Mouse (Mus musculus): ENCODE data around the gene P2rx7. TPM values are rescaled to one million over a fixed set of nuclear protein-coding genes. Genes with fewer than 3 reads are reported as not detected.
A peak's percentile ranks its signal among the peaks of the same experiment; 100 is the strongest.

P2rx7 gene
- polyA plus RNA-seq, 1 experiment from 2014 or later, result 2.3 TPM

DNA sequence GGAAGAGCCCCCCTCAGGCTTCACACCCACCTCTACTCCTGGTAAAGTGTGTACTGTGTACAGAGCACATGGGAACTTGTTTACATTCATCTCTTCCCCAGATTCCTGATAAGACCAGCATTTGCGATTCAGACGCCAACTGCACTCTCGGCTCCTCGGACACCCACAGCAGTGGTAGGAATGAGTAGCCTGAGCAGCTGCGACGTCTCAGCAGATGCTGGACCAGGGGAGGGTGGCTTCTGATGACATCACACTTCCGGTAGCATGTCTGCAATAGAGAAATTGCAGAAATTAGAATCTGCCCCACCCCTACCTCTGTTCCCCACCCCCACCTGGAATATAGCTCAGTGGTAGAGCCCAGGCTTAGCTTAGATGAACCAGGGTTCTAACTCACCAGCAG lies 74.7 kb downstream of the P2rx7 start:
- Histone ChIP-seq H3K9me3 (ENCODE audit: control insufficient read depth, low read length) (no peaks in the 10 kb centered on the region), H3K4me1 (ENCODE audit: control insufficient read depth, insufficient read depth, low read length) (no peaks in the 10 kb centered on the region), H3K4me2 (ENCODE audit: low read depth, low read length) (no peak overlapping the region), H3K27me3 (replicated peaks; ENCODE audit: control insufficient read depth, insufficient read depth, low read length) (no peaks in the 10 kb centered on the region), H3K4me3 (ENCODE audit: low read depth, low read length) (no peak overlapping the region), H3K36me3 (ENCODE audit: control insufficient read depth, insufficient read depth, low read length) (no peaks in the 10 kb centered on the region), H3K27ac (replicated peaks; ENCODE audit: low read depth, low read length) (no peak overlapping the region), H3K9ac (ENCODE audit: low read depth, low read length) (no peak overlapping the region)
- WGBS, result 67% methylated on average over 7 of the region's 7 CpGs
- no peak for ATAC-seq (ENCODE audit: low read depth)
- peak; percentile 33 for DNase-seq (ENCODE audit: low spot score)

DNA sequence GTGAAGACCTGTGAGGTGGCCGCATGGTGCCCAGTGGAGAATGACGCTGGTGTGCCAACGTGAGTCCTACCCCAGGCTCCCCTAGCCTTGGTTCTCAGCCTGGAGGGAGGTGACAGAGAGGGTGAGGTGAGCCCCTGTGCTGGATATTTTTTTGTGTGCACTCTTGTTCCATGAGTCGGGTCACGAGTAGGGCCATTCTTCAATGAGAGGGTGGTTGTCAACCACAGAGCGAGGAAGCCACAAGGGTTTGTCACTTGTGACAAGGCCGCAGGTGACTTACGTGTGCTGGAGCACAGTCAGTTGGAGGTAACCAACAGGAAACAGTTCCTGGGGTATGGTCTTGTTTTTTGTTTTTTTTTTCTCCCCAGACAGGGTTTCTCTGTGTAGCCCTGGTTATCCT lies 75.5 kb downstream of the P2rx7 start:
- no peaks in the 10 kb centered on the region for H3K9me3 ChIP-seq (ENCODE audit: control insufficient read depth, low read length)
- WGBS, result 93% methylated on average over 8 of the region's 8 CpGs

DNA sequence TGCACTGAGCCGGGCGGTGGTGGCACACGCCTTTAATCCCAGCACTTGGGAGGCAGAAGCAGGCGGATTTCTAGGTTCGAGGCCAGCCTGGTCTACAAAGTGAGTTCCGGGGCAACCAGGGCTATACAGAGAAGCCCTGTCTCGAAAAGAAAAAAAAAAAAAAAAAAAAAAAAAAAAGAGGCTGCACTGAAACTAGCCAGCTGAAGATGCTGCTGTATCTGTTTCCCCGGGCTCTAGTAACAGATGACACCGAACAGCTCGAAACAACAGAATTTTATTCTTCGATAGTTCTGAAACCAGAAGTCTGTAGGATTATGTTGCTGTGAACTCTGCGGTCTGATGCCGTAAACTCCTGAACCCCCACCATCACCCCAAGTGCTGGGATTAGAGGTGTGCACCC lies 81.7 kb downstream of the P2rx7 start:
- Histone ChIP-seq H3K9me3 (ENCODE audit: control insufficient read depth, low read length) (no peaks in the 10 kb centered on the region), H3K27ac (replicated peaks; ENCODE audit: low read depth, low read length) (no peak overlapping the region), H3K4me1 (ENCODE audit: control insufficient read depth, insufficient read depth, low read length) (no peaks in the 10 kb centered on the region), H3K9ac (ENCODE audit: low read depth, low read length) (no peak overlapping the region), H3K27me3 (replicated peaks; ENCODE audit: control insufficient read depth, insufficient read depth, low read length) (no peaks in the 10 kb centered on the region), H3K4me3 (ENCODE audit: low read depth, low read length) (no peak overlapping the region), H3K36me3 (ENCODE audit: control insufficient read depth, insufficient read depth, low read length) (0 out of 2 replicates have a peak, but pooled peaks cover 6% of the 10 kb centered on the region), H3K4me2 (ENCODE audit: low read depth, low read length) (no peak overlapping the region)
- WGBS, result 85% methylated on average over 13 of the region's 13 CpGs
- DNase-seq (ENCODE audit: low spot score) (no peak), ATAC-seq (ENCODE audit: low read depth) (no peak)

More for the DNA sequence above, 75.5 kb downstream of the P2rx7 start:
- Histone ChIP-seq H3K4me3 (ENCODE audit: low read depth, low read length) (no peak overlapping the region), H3K36me3 (ENCODE audit: control insufficient read depth, insufficient read depth, low read length) (no peaks in the 10 kb centered on the region), H3K4me2 (ENCODE audit: low read depth, low read length) (no peak overlapping the region), H3K27me3 (replicated peaks; ENCODE audit: control insufficient read depth, insufficient read depth, low read length) (no peaks in the 10 kb centered on the region), H3K9ac (ENCODE audit: low read depth, low read length) (no peak overlapping the region), H3K4me1 (ENCODE audit: control insufficient read depth, insufficient read depth, low read length) (no peaks in the 10 kb centered on the region), H3K27ac (replicated peaks; ENCODE audit: low read depth, low read length) (no peak overlapping the region)
- DNase-seq (ENCODE audit: low spot score) (no peak), ATAC-seq (ENCODE audit: low read depth) (no peak)

DNA sequence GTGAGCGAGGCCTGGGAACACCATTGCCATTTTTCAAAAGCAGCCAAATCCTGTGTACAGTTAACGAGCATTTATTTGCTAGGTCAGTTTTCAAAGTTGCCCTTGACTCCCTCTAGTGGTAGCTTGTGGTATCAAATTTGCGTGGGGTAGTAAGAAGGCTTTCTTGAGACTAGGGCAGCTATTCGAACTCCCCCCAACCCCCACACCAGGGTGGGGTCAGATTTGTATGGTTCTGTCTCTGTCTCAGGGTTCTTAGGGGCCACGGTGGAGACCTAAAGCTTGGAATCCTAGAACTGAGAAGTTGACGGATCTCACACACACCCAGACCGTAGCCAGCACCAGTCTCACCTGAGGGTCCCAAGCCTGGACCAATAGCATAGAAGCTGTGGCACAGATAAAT lies 82.4 kb downstream of the P2rx7 start:
- no peaks in the 10 kb centered on the region for H3K27me3 ChIP-seq (replicated peaks; ENCODE audit: control insufficient read depth, insufficient read depth, low read length)
- DNase-seq (ENCODE audit: low spot score) (peak; percentile 77), ATAC-seq (ENCODE audit: low read depth) (peak; percentile 47; the same call in 1 of the 2 replicates)
- no peaks in the 10 kb centered on the region for H3K9me3 ChIP-seq (ENCODE audit: control insufficient read depth, low read length)
- no peak overlapping the region for H3K27ac ChIP-seq (replicated peaks; ENCODE audit: low read depth, low read length)
- 0 out of 2 replicates have a peak, but pooled peaks cover 6% of the 10 kb centered on the region for H3K36me3 ChIP-seq (ENCODE audit: control insufficient read depth, insufficient read depth, low read length)
- H3K9ac ChIP-seq (ENCODE audit: low read depth, low read length), result no peak overlapping the region
- no peak overlapping the region for H3K4me3 ChIP-seq (ENCODE audit: low read depth, low read length)
- WGBS, result 21% methylated on average over 7 of the region's 7 CpGs
- no peak overlapping the region for H3K4me2 ChIP-seq (ENCODE audit: low read depth, low read length)
- no peaks in the 10 kb centered on the region for H3K4me1 ChIP-seq (ENCODE audit: control insufficient read depth, insufficient read depth, low read length)

DNA sequence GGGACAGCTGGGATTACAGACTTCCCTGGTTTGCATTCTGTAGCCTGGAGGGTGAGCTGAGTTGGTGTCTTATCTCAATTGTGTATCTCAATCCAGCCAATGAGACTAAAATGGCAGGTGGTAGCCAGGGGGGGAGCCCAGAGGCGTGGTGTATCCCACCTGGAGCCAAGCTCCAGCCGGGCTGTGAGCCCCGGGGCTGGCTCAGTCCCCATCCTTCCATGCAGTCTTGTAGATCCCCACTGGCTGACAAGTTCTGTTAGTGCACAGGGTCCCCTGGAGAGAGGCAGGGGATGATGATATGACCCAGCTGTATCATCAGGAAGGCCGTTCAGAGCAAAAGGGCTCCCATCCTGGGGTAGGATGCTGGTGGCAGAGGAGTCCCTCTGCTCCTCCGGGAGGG lies 82.9 kb downstream of the P2rx7 start:
- Histone ChIP-seq H3K9ac (ENCODE audit: low read depth, low read length) (no peak overlapping the region), H3K4me2 (ENCODE audit: low read depth, low read length) (no peak overlapping the region), H3K4me1 (ENCODE audit: control insufficient read depth, insufficient read depth, low read length) (no peaks in the 10 kb centered on the region; the same call in 1 of the 2 replicates), H3K27ac (replicated peaks; ENCODE audit: low read depth, low read length) (no peak overlapping the region), H3K9me3 (ENCODE audit: control insufficient read depth, low read length) (no peaks in the 10 kb centered on the region), H3K36me3 (ENCODE audit: control insufficient read depth, insufficient read depth, low read length) (0 out of 2 replicates have a peak, but pooled peaks cover 6% of the 10 kb centered on the region), H3K27me3 (replicated peaks; ENCODE audit: control insufficient read depth, insufficient read depth, low read length) (no peaks in the 10 kb centered on the region), H3K4me3 (ENCODE audit: low read depth, low read length) (no peak overlapping the region)
- DNase-seq (ENCODE audit: low spot score) (no peak), ATAC-seq (ENCODE audit: low read depth) (no peak)
- WGBS, result 66% methylated on average over 5 of the region's 5 CpGs

DNA sequence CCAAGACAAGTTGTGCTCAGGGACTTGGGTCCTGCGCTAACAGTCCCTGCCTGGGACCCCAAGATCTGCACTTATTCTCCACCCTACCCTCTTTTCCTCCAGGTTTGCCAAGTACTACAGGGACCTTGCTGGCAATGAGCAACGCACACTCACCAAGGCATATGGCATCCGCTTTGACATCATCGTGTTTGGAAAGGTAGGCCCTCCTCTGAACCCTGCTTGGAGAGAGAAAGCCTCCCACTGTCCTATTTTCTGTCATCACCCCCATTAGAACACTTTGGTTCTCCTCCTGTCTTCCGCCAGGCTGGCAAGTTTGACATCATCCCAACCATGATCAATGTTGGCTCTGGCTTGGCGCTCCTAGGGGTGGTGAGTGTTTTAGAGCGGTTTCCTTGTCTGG lies 83.4 kb downstream of the P2rx7 start:
- WGBS, result 90% methylated on average over 7 of the region's 7 CpGs
- no peaks in the 10 kb centered on the region for H3K9me3 ChIP-seq (ENCODE audit: control insufficient read depth, low read length)
- H3K4me1 ChIP-seq (ENCODE audit: control insufficient read depth, insufficient read depth, low read length), result peaks cover 3% of the 10 kb centered on the region
- DNase-seq (ENCODE audit: low spot score) (no peak), ATAC-seq (ENCODE audit: low read depth) (no peak)
- H3K9ac ChIP-seq (ENCODE audit: low read depth, low read length), result no peak overlapping the region
- H3K27ac ChIP-seq (replicated peaks; ENCODE audit: low read depth, low read length), result no peak overlapping the region
- no peak overlapping the region for H3K4me3 ChIP-seq (ENCODE audit: low read depth, low read length)
- no peak overlapping the region for H3K4me2 ChIP-seq (ENCODE audit: low read depth, low read length)
- 0 out of 2 replicates have a peak, but pooled peaks cover 6% of the 10 kb centered on the region for H3K36me3 ChIP-seq (ENCODE audit: control insufficient read depth, insufficient read depth, low read length)
- no peaks in the 10 kb centered on the region for H3K27me3 ChIP-seq (replicated peaks; ENCODE audit: control insufficient read depth, insufficient read depth, low read length)

DNA sequence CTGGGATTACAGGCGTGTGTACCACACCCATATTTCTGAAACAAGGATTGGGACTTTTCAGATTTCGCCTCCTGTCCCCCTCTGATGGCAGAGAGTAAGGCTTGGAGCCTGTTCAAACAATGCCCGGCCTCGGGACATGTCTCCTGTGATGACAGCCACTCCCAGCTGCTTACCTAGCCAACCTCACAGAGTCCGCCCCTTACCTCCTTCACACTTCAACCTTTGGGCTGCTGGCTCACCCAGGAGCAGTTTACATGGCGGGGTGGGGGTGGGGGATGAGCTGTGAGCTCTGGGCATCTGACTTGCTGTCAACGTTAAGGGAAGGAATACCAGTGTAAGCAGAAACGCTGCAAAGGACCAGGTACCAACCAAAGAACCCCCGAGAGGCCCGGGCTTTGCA lies 87.1 kb downstream of the P2rx7 start:
- Histone ChIP-seq H3K36me3 (ENCODE audit: control insufficient read depth, insufficient read depth, low read length) (peaks cover 6% of the 10 kb centered on the region; the same call in 1 of the 2 replicates), H3K27ac (replicated peaks; ENCODE audit: low read depth, low read length) (no peak overlapping the region), H3K27me3 (replicated peaks; ENCODE audit: control insufficient read depth, insufficient read depth, low read length) (no peaks in the 10 kb centered on the region), H3K9me3 (ENCODE audit: control insufficient read depth, low read length) (no peaks in the 10 kb centered on the region), H3K4me2 (ENCODE audit: low read depth, low read length) (no peak overlapping the region), H3K9ac (ENCODE audit: low read depth, low read length) (no peak overlapping the region), H3K4me1 (ENCODE audit: control insufficient read depth, insufficient read depth, low read length) (peaks cover 7% of the 10 kb centered on the region), H3K4me3 (ENCODE audit: low read depth, low read length) (no peak overlapping the region)
- WGBS, result 78% methylated on average over 10 of the region's 10 CpGs
- DNase-seq (ENCODE audit: low spot score) (no peak), ATAC-seq (ENCODE audit: low read depth) (no peak)

DNA sequence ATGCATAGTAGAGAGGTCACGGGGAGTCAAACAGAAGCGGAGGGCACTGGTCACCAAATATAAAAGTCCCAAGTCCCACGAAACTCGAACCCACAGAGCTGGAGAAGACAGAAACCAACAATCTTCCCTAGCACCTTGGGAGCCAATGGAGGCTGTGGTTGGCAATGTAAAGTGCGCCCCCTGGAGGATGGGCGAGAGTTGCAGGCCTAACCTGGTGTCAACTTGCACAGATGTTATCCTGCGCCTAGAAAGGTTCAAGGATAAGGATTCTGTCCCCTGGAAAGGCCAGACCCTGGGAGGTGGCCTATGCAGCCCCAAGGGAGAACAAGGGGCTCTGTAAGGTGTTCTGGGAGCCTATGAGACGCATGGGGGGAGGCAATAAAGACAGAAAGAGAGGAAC lies 87.6 kb downstream of the P2rx7 start:
- Histone ChIP-seq H3K4me2 (ENCODE audit: low read depth, low read length) (peak overlapping the region; percentile 16; the same call in 1 of the 2 replicates), H3K36me3 (ENCODE audit: control insufficient read depth, insufficient read depth, low read length) (peaks cover 6% of the 10 kb centered on the region; the same call in 1 of the 2 replicates), H3K4me3 (ENCODE audit: low read depth, low read length) (no peak overlapping the region), H3K9ac (ENCODE audit: low read depth, low read length) (no peak overlapping the region), H3K27me3 (replicated peaks; ENCODE audit: control insufficient read depth, insufficient read depth, low read length) (no peaks in the 10 kb centered on the region), H3K4me1 (ENCODE audit: control insufficient read depth, insufficient read depth, low read length) (peaks cover 7% of the 10 kb centered on the region), H3K9me3 (ENCODE audit: control insufficient read depth, low read length) (no peaks in the 10 kb centered on the region), H3K27ac (replicated peaks; ENCODE audit: low read depth, low read length) (peak overlapping the region; percentile 79; the same call in 1 of the 2 replicates)
- DNase-seq (ENCODE audit: low spot score) (no peak), ATAC-seq (ENCODE audit: low read depth) (no peak)
- WGBS, result 73% methylated on average over 8 of the region's 8 CpGs

DNA sequence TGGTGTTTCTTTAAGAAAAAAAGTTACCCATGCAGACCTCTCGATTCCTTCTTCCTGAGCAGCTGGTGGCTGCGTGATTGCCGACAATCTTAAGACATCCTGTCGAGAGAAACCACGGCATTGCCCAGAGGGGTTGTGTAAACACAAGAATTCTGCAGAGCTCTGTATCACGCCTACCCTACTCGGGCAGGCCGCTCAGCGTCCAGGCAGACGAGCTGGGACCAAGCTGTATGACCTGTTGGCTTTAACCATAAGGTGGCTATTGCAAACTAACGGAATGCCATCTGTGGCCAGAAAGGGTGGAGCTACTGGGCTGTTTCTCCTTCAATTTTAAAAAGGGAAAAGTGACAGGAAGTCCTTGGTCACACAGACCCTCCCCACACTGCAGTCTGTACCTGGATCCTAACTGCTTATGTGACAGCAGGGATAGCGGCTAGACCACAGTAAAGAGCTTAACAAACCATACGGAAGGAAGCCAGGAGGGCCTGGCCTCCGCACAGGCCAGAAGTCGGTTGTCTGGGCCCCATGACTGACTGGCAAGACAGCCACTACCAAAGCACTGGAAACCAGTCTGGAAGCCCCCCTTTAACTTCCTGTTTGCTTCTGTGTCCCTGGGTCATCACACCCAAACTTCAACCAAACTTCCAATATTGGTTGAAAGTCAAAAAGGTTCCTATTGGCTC lies 88.4 kb downstream of the P2rx7 start:
- no peak overlapping the region; the same call in 1 of the 2 replicates for H3K9ac ChIP-seq (ENCODE audit: low read depth, low read length)
- no peaks in the 10 kb centered on the region for H3K27me3 ChIP-seq (replicated peaks; ENCODE audit: control insufficient read depth, insufficient read depth, low read length)
- H3K9me3 ChIP-seq (ENCODE audit: control insufficient read depth, low read length), result no peaks in the 10 kb centered on the region
- peak overlapping the region; percentile 79 for H3K27ac ChIP-seq (replicated peaks; ENCODE audit: low read depth, low read length)
- WGBS, result 22% methylated on average over 15 of the region's 15 CpGs
- H3K4me2 ChIP-seq (ENCODE audit: low read depth, low read length), result peak overlapping the region; percentile 16
- DNase-seq (ENCODE audit: low spot score) (peak; percentile 71), ATAC-seq (ENCODE audit: low read depth) (peak; percentile 69; the same call in 1 of the 2 replicates)
- peaks cover 7% of the 10 kb centered on the region; the same call in 1 of the 2 replicates for H3K36me3 ChIP-seq (ENCODE audit: control insufficient read depth, insufficient read depth, low read length)
- peaks cover 7% of the 10 kb centered on the region for H3K4me1 ChIP-seq (ENCODE audit: control insufficient read depth, insufficient read depth, low read length)
- no peak overlapping the region for H3K4me3 ChIP-seq (ENCODE audit: low read depth, low read length)

All from embryonic facial prominence, embryonic 14.5 days (tissue).